Mouse (Mus musculus) liver, adult 2 months (tissue): ENCODE results near the gene Il18rap. TPM values are rescaled to one million over a fixed set of nuclear protein-coding genes. Genes with fewer than 3 reads are reported as not detected.

Experiments
- DNase-seq: peaks from one replicate; pipeline ENCODE4 v3.0.0-alpha.2; 2011; ENCODE audit warnings: low read depth, low spot score; ENCODE audit errors: extremely low read depth
- H3K27ac ChIP-seq: fragments of 200-500 bp; replicated peaks from 2 replicates; pipeline ENCODE4 v1.5.1; 2012; ENCODE audit warnings: low read depth, mild to moderate bottlenecking, control low read depth, inconsistent platforms, low read length; ENCODE audit not compliant: insufficient read depth
- H3K27me3 ChIP-seq: fragments of 200-500 bp; 2 replicates; pipeline ENCODE4 v1.6.1; 2012; ENCODE audit warnings: mild to moderate bottlenecking, moderate library complexity, low read length, inconsistent platforms; ENCODE audit not compliant: control insufficient read depth, insufficient read depth
- H3K36me3 ChIP-seq: fragments of 200-500 bp; 2 replicates; pipeline ENCODE4 v1.6.1; 2012; ENCODE audit warnings: low read length, inconsistent platforms; ENCODE audit not compliant: control insufficient read depth, insufficient read depth
- H3K4me1 ChIP-seq: fragments of 200-500 bp; 2 replicates; pipeline ENCODE4 v1.6.1; 2011; ENCODE audit warnings: low read length; ENCODE audit not compliant: control insufficient read depth, insufficient read depth
- H3K4me3 ChIP-seq: fragments of 200-500 bp; 2 replicates; pipeline ENCODE4 v1.5.1; 2011; ENCODE audit warnings: low read depth, mild to moderate bottlenecking, control low read depth, low read length, moderate library complexity; ENCODE audit not compliant: insufficient read depth
- H3K79me2 ChIP-seq: fragments of 200-500 bp; 2 replicates; pipeline ENCODE4 v1.6.1; 2012; ENCODE audit warnings: inconsistent platforms, mild to moderate bottlenecking, low read length, moderate library complexity; ENCODE audit not compliant: control insufficient read depth, insufficient read depth
- H3K9ac ChIP-seq: fragments of 200-500 bp; 2 replicates; pipeline ENCODE4 v1.6.1; 2012; ENCODE audit warnings: low read depth, mild to moderate bottlenecking, control low read depth, inconsistent platforms, low read length
- CTCF ChIP-seq: fragments of 200-500 bp; IDR thresholded peaks from 2 replicates; pipeline ENCODE4 v1.5.1; 2011; ENCODE audit warnings: low read depth, low read length, control low read depth
- POLR2A ChIP-seq: fragments of 200-500 bp; IDR thresholded peaks from 2 replicates; pipeline ENCODE4 v1.6.1; 2011; ENCODE audit warnings: low read length, control low read depth; ENCODE audit not compliant: insufficient read depth; ENCODE audit errors: extremely low read depth
- WGBS: fragments of 180-500 bp; shearing (Covaris S2); methylation state at CpG from one replicate; pipeline ENCODE4 v1.1.7; 2018; 5-methylcytosine and 5-hydroxymethylcytosine counted together
- polyA plus RNA-seq: library from polyadenylated mRNA; depleted of rRNA; stranded (reverse); fragments of >200 nt; gene quantifications from 2 replicates; pipeline ENCODE4 v1.2.3, GENCODE M21; 2012
- total RNA-seq: library from RNA; depleted of rRNA; stranded (reverse); fragments of >200 nt; gene quantifications from 2 replicates; pipeline ENCODE4 v1.2.3, GENCODE M21; 2014

The Il18rap gene
- total and polyA plus RNA-seq, 2 experiments: 0.05 to 0.09 TPM

GRCm38 (mm10) chr1:40494594-40494993 lies 20.6 kb upstream of the Il18rap start:
- no peak overlapping the region for H3K27ac ChIP-seq
- no peak overlapping the region for H3K9ac ChIP-seq
- no peaks in the 10 kb centered on the region for H3K79me2 ChIP-seq
- no peaks in the 10 kb centered on the region for H3K4me1 ChIP-seq
- TF ChIP-seq CTCF (no peak), POLR2A (no peak)
- H3K4me3 ChIP-seq: no peak overlapping the region
- no peaks in the 10 kb centered on the region for H3K36me3 ChIP-seq
- WGBS: 84% methylated on average over 4 of the region's 4 CpGs
- H3K27me3 ChIP-seq: no peaks in the 10 kb centered on the region
- DNase-seq: no peak

DNA sequence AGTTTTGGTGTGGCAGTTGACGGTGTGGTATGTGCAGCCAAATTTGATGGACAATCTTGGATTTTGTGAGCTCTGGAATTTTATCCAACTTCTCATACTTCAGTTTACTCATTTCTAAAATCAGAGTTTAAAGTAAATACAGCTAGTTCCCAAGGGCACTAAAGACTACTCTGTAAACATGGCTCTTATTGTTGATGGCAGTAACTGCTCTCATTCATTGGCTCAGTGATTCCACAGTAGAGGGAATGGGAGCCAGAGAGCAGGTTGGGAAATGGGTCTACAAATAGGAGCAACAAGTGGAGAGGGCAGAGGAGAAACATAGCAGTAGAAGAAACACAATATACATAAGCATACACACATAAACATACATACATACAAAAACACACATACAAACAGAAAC lies 15.5 kb upstream of the Il18rap start:
- Histone ChIP-seq H3K9ac (no peak overlapping the region), H3K4me3 (no peak overlapping the region), H3K27ac (no peak overlapping the region), H3K79me2 (no peaks in the 10 kb centered on the region), H3K27me3 (no peaks in the 10 kb centered on the region), H3K36me3 (no peaks in the 10 kb centered on the region), H3K4me1 (no peaks in the 10 kb centered on the region)
- DNase-seq: peak; percentile 48
- no peak for TF ChIP-seq POLR2A
- no peak for TF ChIP-seq CTCF
- WGBS: 56% methylated on average over 1 of the region's 1 CpGs

- no peak for DNase-seq
- Histone ChIP-seq H3K27ac (no peak overlapping the region), H3K36me3 (no peaks in the 10 kb centered on the region), H3K9ac (no peak overlapping the region), H3K79me2 (no peaks in the 10 kb centered on the region), H3K27me3 (no peaks in the 10 kb centered on the region), H3K4me3 (no peak overlapping the region), H3K4me1 (no peaks in the 10 kb centered on the region)
- TF ChIP-seq POLR2A (no peak), CTCF (no peak)
- 83% methylated on average over 4 of the region's 4 CpGs for WGBS
Measured at GRCm38 (mm10) chr1:40501126-40501525, 14.0 kb upstream of the Il18rap start.

GRCm38 (mm10) chr1:40501546-40502398 lies 13.4 kb upstream of the Il18rap start:
- no peak overlapping the region for H3K9ac ChIP-seq
- H3K36me3 ChIP-seq: no peaks in the 10 kb centered on the region
- H3K4me3 ChIP-seq: no peak overlapping the region
- WGBS: 83% methylated on average over 11 of the region's 11 CpGs
- no peaks in the 10 kb centered on the region for H3K27me3 ChIP-seq
- no peak for DNase-seq
- TF ChIP-seq POLR2A (no peak), CTCF (no peak)
- H3K27ac ChIP-seq: no peak overlapping the region
- H3K4me1 ChIP-seq: no peaks in the 10 kb centered on the region
- H3K79me2 ChIP-seq: no peaks in the 10 kb centered on the region

- no peaks in the 10 kb centered on the region for H3K79me2 ChIP-seq
- no peak overlapping the region for H3K9ac ChIP-seq
- no peak overlapping the region for H3K27ac ChIP-seq
- H3K4me3 ChIP-seq: no peak overlapping the region
- no peak for TF ChIP-seq POLR2A
- TF ChIP-seq CTCF: no peak
- DNase-seq: no peak
- H3K4me1 ChIP-seq: no peaks in the 10 kb centered on the region
- H3K36me3 ChIP-seq: no peaks in the 10 kb centered on the region
- no peaks in the 10 kb centered on the region for H3K27me3 ChIP-seq
- WGBS: 80% methylated on average over 5 of the region's 5 CpGs
Measured at GRCm38 (mm10) chr1:40504548-40504947, 10.6 kb upstream of the Il18rap start.

GRCm38 (mm10) chr1:40516364-40516763 lies 1.2 kb downstream of the Il18rap start:
- H3K4me3 ChIP-seq: no peak overlapping the region
- H3K27me3 ChIP-seq: 0 out of 2 replicates have a peak, but pooled peaks cover 2% of the 10 kb centered on the region
- no peak overlapping the region for H3K9ac ChIP-seq
- no peaks in the 10 kb centered on the region for H3K36me3 ChIP-seq
- no peaks in the 10 kb centered on the region for H3K79me2 ChIP-seq
- H3K27ac ChIP-seq: no peak overlapping the region
- TF ChIP-seq POLR2A: no peak
- no peak for TF ChIP-seq CTCF
- no peaks in the 10 kb centered on the region for H3K4me1 ChIP-seq
- DNase-seq: no peak
- WGBS: 90% methylated on average over 6 of the region's 6 CpGs
